Mouse (Mus musculus) bone marrow, adult 2 months (tissue): Measurements from ENCODE around the gene Slc23a2. TPM values are rescaled to one million over a fixed set of nuclear protein-coding genes. Genes with fewer than 3 reads are reported as not detected.

Experiments
- H3K27ac ChIP-seq: fragments of 200-500 bp; 2 replicates; pipeline ENCODE4 v1.5.1; 2012; ENCODE audit warnings: low read depth, mild to moderate bottlenecking, control low read depth, inconsistent platforms, low read length; ENCODE audit not compliant: control insufficient read depth, poor library complexity, insufficient read depth
- H3K4me1 ChIP-seq: fragments of 200-500 bp; 2 replicates; pipeline ENCODE4 v1.6.1; 2011; ENCODE audit warnings: low read length; ENCODE audit not compliant: control insufficient read depth, insufficient read depth
- H3K4me3 ChIP-seq: fragments of 200-500 bp; replicated peaks from 2 replicates; pipeline ENCODE3; 2011; ENCODE audit warnings: mild to moderate bottlenecking, low read depth, low read length, control low read depth; ENCODE audit not compliant: control insufficient read depth
- CTCF ChIP-seq: fragments of 200-500 bp; IDR thresholded peaks from 2 replicates; pipeline ENCODE4 v1.5.1; 2011; ENCODE audit warnings: low read length, control low read depth; ENCODE audit not compliant: control insufficient read depth, insufficient read depth
- POLR2A ChIP-seq: fragments of 200-500 bp; IDR thresholded peaks from 2 replicates; pipeline ENCODE4 v1.6.1; 2011; ENCODE audit warnings: low read depth, mild to moderate bottlenecking, control low read depth, low read length, borderline replicate concordance; ENCODE audit not compliant: control insufficient read depth
- WGBS: fragments of 180-500 bp; shearing (Covaris S2); methylation state at CpG from one replicate; pipeline ENCODE4 v1.1.7; 2018; 5-methylcytosine and 5-hydroxymethylcytosine counted together
- polyA plus RNA-seq: library from polyadenylated mRNA; stranded (reverse); fragments of >200 nt; gene quantifications from 2 replicates; pipeline ENCODE4 v1.2.4, GENCODE M21; 2011; ENCODE audit warnings: low replicate concordance; ENCODE audit not compliant: missing spikeins, insufficient read depth, insufficient read length

Slc23a2 gene
- polyA plus RNA-seq, 1 experiment: 12.2 TPM

- H3K27ac ChIP-seq: peak overlapping the region; percentile 23; the same call in 1 of the 2 replicates
- no peak overlapping the region for H3K4me3 ChIP-seq
- H3K4me1 ChIP-seq: peaks cover 3% of the 10 kb centered on the region; the same call in 1 of the 2 replicates
These were observed 30.7 kb downstream of the Slc23a2 start for GRCm38 (mm10) chr2:132113962-132114759.

GRCm38 (mm10) chr2:132112319-132112718 is 32.6 kb downstream of the Slc23a2 start:
- TF ChIP-seq POLR2A (no peak), CTCF (no peak)
- H3K27ac ChIP-seq: no peak overlapping the region
- no peak overlapping the region for H3K4me3 ChIP-seq
- H3K4me1 ChIP-seq: peaks cover 2% of the 10 kb centered on the region; the same call in 1 of the 2 replicates
- 75% methylated on average over 4 of the region's 4 CpGs for WGBS

More at GRCm38 (mm10) chr2:132113962-132114759, 30.7 kb downstream of the Slc23a2 start:
- TF ChIP-seq POLR2A: no peak
- no peak for TF ChIP-seq CTCF
- 27% methylated on average over 11 of the region's 11 CpGs for WGBS

- no peak overlapping the region for H3K27ac ChIP-seq
- WGBS: 70% methylated on average over 2 of the region's 2 CpGs
- H3K4me1 ChIP-seq: peaks cover 2% of the 10 kb centered on the region; the same call in 1 of the 2 replicates
- no peak overlapping the region for H3K4me3 ChIP-seq
- TF ChIP-seq POLR2A: no peak
- no peak for TF ChIP-seq CTCF
These were observed 33.0 kb downstream of the Slc23a2 start for GRCm38 (mm10) chr2:132111905-132112304.

DNA sequence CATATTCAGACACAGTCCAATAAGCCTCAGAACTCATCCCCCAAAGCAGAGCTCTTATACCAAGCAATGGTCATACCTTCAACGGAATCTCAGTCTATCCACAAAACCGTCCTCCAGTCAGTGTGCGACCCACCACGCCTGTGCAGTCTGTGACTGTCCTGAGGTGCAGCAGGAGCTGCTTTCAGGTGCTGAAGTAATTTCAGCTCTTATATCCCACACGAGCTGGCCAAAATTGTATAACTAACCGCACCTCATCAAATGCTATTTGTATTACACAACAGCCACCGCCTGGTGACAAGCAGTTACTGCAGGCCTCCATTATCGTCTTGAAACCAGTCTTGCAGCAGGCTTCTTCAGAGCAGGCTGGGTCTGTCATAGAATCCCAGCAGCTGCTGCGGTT is 33.6 kb downstream of the Slc23a2 start:
- H3K4me3 ChIP-seq: peak overlapping the region; percentile 10
- TF ChIP-seq POLR2A (no peak), CTCF (peak; percentile 42; the same call in 1 of the 2 replicates)
- no peak overlapping the region; the same call in 1 of the 2 replicates for H3K27ac ChIP-seq
- H3K4me1 ChIP-seq: peaks cover 2% of the 10 kb centered on the region; the same call in 1 of the 2 replicates
- WGBS: 6% methylated on average over 9 of the region's 9 CpGs

DNA sequence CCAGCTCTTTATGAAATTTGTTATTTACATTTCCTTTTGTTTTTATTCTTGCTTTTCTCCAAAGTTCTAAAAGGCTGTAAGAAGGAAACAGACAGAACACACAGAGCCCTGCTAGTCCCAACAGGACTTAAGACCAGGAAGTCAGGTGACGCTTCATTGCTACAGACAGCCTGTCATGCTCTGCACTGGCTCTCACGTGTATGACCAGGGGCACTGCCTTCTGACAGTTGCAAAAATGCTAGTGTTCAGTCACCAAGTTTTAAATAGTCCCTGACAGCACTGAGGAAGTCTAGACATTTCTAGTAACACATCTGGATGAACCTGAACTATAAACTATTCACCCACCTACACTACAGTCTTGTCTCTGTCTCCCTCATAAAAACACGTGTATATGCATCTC is 34.2 kb downstream of the Slc23a2 start:
- 6% methylated on average over 3 of the region's 3 CpGs for WGBS
- TF ChIP-seq POLR2A: no peak
- no peak for TF ChIP-seq CTCF
- Histone ChIP-seq H3K4me1 (peaks cover 2% of the 10 kb centered on the region; the same call in 1 of the 2 replicates), H3K4me3 (no peak overlapping the region), H3K27ac (no peak overlapping the region)

DNA sequence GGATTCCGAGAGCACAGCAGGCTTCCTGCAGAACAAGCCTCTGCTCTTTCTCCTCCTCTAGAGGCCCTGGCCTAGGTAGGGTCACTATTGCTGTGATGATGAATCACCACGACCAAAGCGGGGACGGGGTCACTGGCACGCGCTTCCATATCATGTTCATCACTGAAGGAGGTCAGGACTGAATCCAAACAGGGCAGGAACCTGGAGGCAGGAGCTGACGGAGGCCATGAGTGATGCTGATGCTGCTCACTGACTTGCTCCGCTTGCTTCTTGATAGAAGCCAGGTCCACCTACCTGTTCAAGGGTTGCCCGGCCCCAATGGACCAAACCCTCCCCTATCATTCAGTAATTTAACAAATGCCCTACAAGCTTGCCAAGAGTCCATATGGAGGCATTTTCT is 35.9 kb downstream of the Slc23a2 start:
- Histone ChIP-seq H3K4me3 (no peak overlapping the region), H3K4me1 (peaks cover 2% of the 10 kb centered on the region; the same call in 1 of the 2 replicates), H3K27ac (no peak overlapping the region)
- WGBS: 91% methylated on average over 9 of the region's 9 CpGs
- TF ChIP-seq POLR2A (no peak), CTCF (no peak)

DNA sequence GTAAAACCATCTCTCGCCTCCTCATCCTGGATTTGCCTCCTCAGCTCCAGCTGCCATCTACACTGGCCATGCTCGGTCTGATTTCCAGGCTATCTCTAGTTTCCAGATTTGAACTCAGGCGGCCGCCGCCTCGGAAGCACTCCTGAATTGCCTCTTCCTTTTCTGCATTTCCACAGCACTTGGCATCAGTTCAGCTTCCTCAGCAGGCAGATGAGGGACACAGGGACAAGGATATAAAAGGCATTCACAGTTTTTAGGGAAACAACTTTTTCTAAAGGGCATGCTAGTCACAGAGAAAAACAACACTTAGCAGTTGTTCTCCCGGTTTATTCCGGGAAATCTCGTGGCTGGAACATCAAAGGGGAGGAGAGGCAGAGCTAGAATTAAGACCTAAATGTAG is 37.3 kb downstream of the Slc23a2 start:
- Histone ChIP-seq H3K27ac (no peak overlapping the region), H3K4me1 (peaks cover 4% of the 10 kb centered on the region; the same call in 1 of the 2 replicates), H3K4me3 (no peak overlapping the region)
- WGBS: 72% methylated on average over 9 of the region's 9 CpGs
- no peak for TF ChIP-seq CTCF
- no peak for TF ChIP-seq POLR2A

DNA sequence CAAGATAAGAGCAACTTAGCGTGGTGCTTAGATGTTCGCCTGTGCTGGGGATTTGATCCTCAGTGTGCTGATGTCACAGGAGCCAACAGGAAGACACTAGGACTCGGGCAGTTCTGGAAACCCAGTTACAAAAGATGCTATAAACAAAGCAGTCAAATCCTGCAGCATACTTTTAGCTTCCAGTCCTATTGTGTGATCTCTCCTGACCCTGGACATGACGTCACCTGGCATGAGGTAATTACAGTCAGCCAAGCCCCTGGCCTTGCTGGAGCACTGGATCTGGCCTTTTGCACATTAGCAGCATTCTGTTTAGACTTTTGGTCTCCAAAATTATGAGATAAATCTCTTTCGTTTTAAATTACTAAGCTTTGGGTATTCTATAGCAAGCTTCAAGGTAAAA is 38.8 kb downstream of the Slc23a2 start:
- no peak overlapping the region for H3K27ac ChIP-seq
- WGBS: 69% methylated on average over 5 of the region's 5 CpGs
- no peak for TF ChIP-seq POLR2A
- TF ChIP-seq CTCF: no peak
- H3K4me3 ChIP-seq: no peak overlapping the region
- H3K4me1 ChIP-seq: peaks cover 7% of the 10 kb centered on the region; the same call in 1 of the 2 replicates

- 7% methylated on average over 8 of the region's 8 CpGs for WGBS
- H3K4me3 ChIP-seq: peak overlapping the region; percentile 29
- peak overlapping the region; percentile 73 for H3K27ac ChIP-seq
- peaks cover 9% of the 10 kb centered on the region; the same call in 1 of the 2 replicates for H3K4me1 ChIP-seq
- TF ChIP-seq CTCF: no peak
- no peak; the same call in 1 of the 2 replicates for TF ChIP-seq POLR2A
These were observed 41.6 kb downstream of the Slc23a2 start for GRCm38 (mm10) chr2:132103265-132103664.
